Mouse (Mus musculus): Measurements from ENCODE around the gene Zfp568.

- TF ChIP-seq POLR2A (IDR thresholded peaks at IDR 0.05; ENCODE audit: borderline replicate concordance, insufficient read depth, low read length): no peak
- peak; percentile 45; the same call in 1 of the 2 replicates for TF ChIP-seq CTCF (IDR thresholded peaks at IDR 0.05; ENCODE audit: borderline replicate concordance, insufficient read depth, low read depth, low read length)
Observed at GRCm38 (mm10) chr7:29954731-29955130, 29.0 kb upstream of the Zfp568 start.

All from cerebellum, adult 2 months (tissue).